Mouse (Mus musculus): ENCODE measurements around the gene Tmem119. TPM values are rescaled to one million over a fixed set of nuclear protein-coding genes. Genes with fewer than 3 reads are reported as not detected.

Tmem119 gene
- polyA plus RNA-seq (2015; fragmentation: Nextera tagmentation; extraction: Ambion mirVana): 12.8 and 18.1 TPM in 2 replicates

GRCm38 (mm10) chr5:113800280-113800679 lies at the start of gene Tmem119:
Tmem119 (minus strand) TSS chr5:113800516.

GRCm38 (mm10) chr5:113832490-113832901 lies 32.2 kb upstream of the Tmem119 start, which contains the start of gene Selplg:
Selplg (minus strand) TSS chr5:113832644.

GRCm38 (mm10) chr5:113772450-113772895 lies 27.8 kb downstream of the Tmem119 start, which contains the start of the genes Sart3 and Iscu:
Sart3 (minus strand) TSS chr5:113772510.
Iscu (plus strand) TSS chr5:113772748.

Other genes starting within 250 kb of the Tmem119 start
- 2.4 and 2.6 TPM in 2 replicates for gene Cmklr1, start 150.1 kb downstream of the Tmem119 start, polyA plus RNA-seq (2015; fragmentation: Nextera tagmentation; extraction: Ambion mirVana)
- gene 1700069L16Rik, start 75.7 kb downstream of the Tmem119 start, polyA plus RNA-seq (2015; fragmentation: Nextera tagmentation; extraction: Ambion mirVana): not detected in 2 replicates
- 1.9 and 2.1 TPM in 2 replicates for gene Ficd, start 64.7 kb downstream of the Tmem119 start, polyA plus RNA-seq (2015; fragmentation: Nextera tagmentation; extraction: Ambion mirVana)
- 18.7 and 21.1 TPM in 2 replicates for gene Sart3, start 28.0 kb downstream of the Tmem119 start, polyA plus RNA-seq (2015; fragmentation: Nextera tagmentation; extraction: Ambion mirVana)
- 143 and 147 TPM in 2 replicates for gene Iscu, start 27.8 kb downstream of the Tmem119 start, polyA plus RNA-seq (2015; fragmentation: Nextera tagmentation; extraction: Ambion mirVana)
- 58.2 and 72.8 TPM in 2 replicates for gene Selplg, start 32.1 kb upstream of the Tmem119 start, polyA plus RNA-seq (2015; fragmentation: Nextera tagmentation; extraction: Ambion mirVana)
- 46.1 and 52.4 TPM in 2 replicates for gene Coro1c, start 108.2 kb upstream of the Tmem119 start, polyA plus RNA-seq (2015; fragmentation: Nextera tagmentation; extraction: Ambion mirVana)
- gene Ssh1, start 193.4 kb upstream of the Tmem119 start, polyA plus RNA-seq (2015; fragmentation: Nextera tagmentation; extraction: Ambion mirVana): 7.0 and 7.7 TPM in 2 replicates
- gene Dao, start 203.2 kb upstream of the Tmem119 start, polyA plus RNA-seq (2015; fragmentation: Nextera tagmentation; extraction: Ambion mirVana): not detected in 2 replicates

Data from spleen, postnatal 0 days (tissue).